In the genomic region with DNA sequence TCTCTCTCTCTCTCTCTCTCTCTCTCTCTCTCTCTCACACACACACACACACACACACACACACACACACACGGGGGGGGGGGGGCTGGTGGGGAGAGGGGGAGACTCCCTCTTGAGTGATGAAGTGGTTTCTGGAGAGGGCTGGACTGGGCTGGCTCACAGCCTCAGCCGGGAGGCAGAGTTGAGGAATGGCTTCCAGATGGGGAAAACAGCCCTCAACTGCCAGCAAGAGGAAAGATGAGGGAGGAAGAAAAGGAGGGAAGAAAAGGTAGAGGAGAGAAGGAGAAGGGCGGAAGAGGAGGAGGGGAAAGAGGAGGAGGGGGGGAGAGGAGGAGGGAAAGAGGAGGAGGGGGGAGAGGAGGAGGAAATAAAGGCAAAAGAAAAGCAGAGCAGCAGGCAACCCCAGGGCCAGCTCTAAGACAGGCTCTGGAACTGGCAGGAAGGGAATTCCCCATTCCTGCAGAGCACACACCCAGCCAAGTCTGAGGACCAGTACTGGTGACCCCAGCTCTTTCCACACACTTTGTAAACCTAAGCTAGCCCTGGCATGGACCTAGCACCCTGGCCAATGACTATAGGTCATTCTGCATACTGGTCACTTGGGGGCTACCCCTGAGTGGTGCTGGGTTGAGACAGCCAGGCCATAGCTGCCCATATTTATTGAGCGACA, we compare ENCODE assay signal across 8 mouse cellular contexts. TPM values are rescaled to one million over a fixed set of nuclear protein-coding genes. Genes with fewer than 3 reads are reported as not detected.
DNase-seq lines count a peak whose midpoint lies in the region; ATAC-seq and TF ChIP-seq lines count a peak whose summit lies in the region.

No protein-coding gene starts in this region.

- H3K27me3 ChIP-seq in intestine, embryonic 14.5 days (replicated peaks; ENCODE audit: control insufficient read depth, insufficient read depth, low read length), result no peaks in the 10 kb centered on the region
- H3K27me3 ChIP-seq in liver, embryonic 15.5 days, result no peaks in the 10 kb centered on the region

- no peaks in the 10 kb centered on the region for H3K9me3 ChIP-seq in intestine, embryonic 14.5 days (ENCODE audit: control insufficient read depth, low read length)
- no peaks in the 10 kb centered on the region for H3K9me3 ChIP-seq in liver, embryonic 15.5 days (replicated peaks)

- H3K4me1 ChIP-seq in intestine, embryonic 14.5 days (replicated peaks; ENCODE audit: control insufficient read depth, insufficient read depth, low read length), result peaks cover 60% of the 10 kb centered on the region
- H3K4me1 ChIP-seq in liver, embryonic 15.5 days (replicated peaks), result peaks cover 60% of the 10 kb centered on the region

- H3K4me3 ChIP-seq in gastrocnemius, adult 2 months, result peak overlapping the region; percentile 54
- no peak overlapping the region for H3K4me3 ChIP-seq in intestine, embryonic 14.5 days (ENCODE audit: low read depth, low read length)
- peak overlapping the region; percentile 70 for H3K4me3 ChIP-seq in liver, embryonic 15.5 days (replicated peaks)

- no peak overlapping the region for H3K9ac ChIP-seq in intestine, embryonic 14.5 days (ENCODE audit: low read length)
- peak overlapping the region; percentile 89 for H3K9ac ChIP-seq in liver, embryonic 15.5 days

- no peaks in the 10 kb centered on the region for H3K36me3 ChIP-seq in intestine, embryonic 14.5 days (ENCODE audit: control insufficient read depth, insufficient read depth, low read length)
- peaks cover 38% of the 10 kb centered on the region for H3K36me3 ChIP-seq in liver, embryonic 15.5 days (replicated peaks)

- H3K4me2 ChIP-seq in intestine, embryonic 14.5 days (ENCODE audit: low read length), result peak overlapping the region; percentile 23
- peak overlapping the region; percentile 82 for H3K4me2 ChIP-seq in liver, embryonic 15.5 days

- 38% methylated on average over 3 of the region's 4 CpGs for WGBS in intestine, embryonic 14.5 days
- whole genome bisulfite sequencing in liver, embryonic 15.5 days (ENCODE audit: insufficient replicate concordance), result 71% methylated on average over 3 of the region's 4 CpGs

- peak overlapping the region; percentile 93 for H3K27ac ChIP-seq in gastrocnemius, adult 2 months
- peak overlapping the region; percentile 90 for H3K27ac ChIP-seq in intestine, embryonic 14.5 days (ENCODE audit: low read depth)
- peak overlapping the region; percentile 99 for H3K27ac ChIP-seq in liver, embryonic 15.5 days (replicated peaks)

- DNase-seq in ovary, postnatal 10 days (ENCODE audit: low spot score), result peak; percentile 18
- DNase-seq in ovary, postnatal 14 days (ENCODE audit: low spot score), result no peak
- peak; percentile 79 for DNase-seq in gastrocnemius, adult 2 months
- no peak for DNase-seq in intestine, embryonic 14.5 days (ENCODE audit: low spot score)
- DNase-seq in yolk sac, embryonic 10.5 days (ENCODE audit: low spot score), result peak; percentile 29
- DNase-seq in frontal cortex, postnatal 10 days (ENCODE audit: low spot score in 2 of 2), result no peak
- DNase-seq in Muller cell, postnatal 12 days (ENCODE audit: inconsistent ontology term), result no peak

- no peak for TF ChIP-seq CTCF in gastrocnemius, adult 2 months (IDR thresholded peaks at IDR 0.05)

- peak; percentile 57 for ATAC-seq in intestine, embryonic 14.5 days (replicated peaks; ENCODE audit: low FRiP score, low TSS enrichment, low read depth)
- no peak for ATAC-seq in liver, embryonic 15.5 days (ENCODE audit: insufficient read depth)

- intact Hi-C loops in gastrocnemius, adult 2 months (cut with DNase I), result loop anchor here (1.0 to 10.0 kb wide), 4 partner anchors 44 to 456 kb away; partner anchors contain the start of gene Cdkn1c

RNA-seq across cellular contexts. Expression of gene Tspan32, which starts 4.3 kb away (rescaled TPM):
- total RNA-seq in gastrocnemius, adult 2 months (2021), result under 1 TPM; 0.23 to 0.39 TPM
- 1.5 and 1.6 TPM in 2 replicates for polyA plus RNA-seq in intestine, embryonic 14.5 days (2014; fragmentation: Nextera tagmentation; extraction: Ambion mirVana)
- 80.3 and 82.2 TPM in 2 replicates for polyA plus RNA-seq in liver, embryonic 15.5 days (2015; fragmentation: Nextera tagmentation; extraction: Ambion mirVana)

RNA-seq across cellular contexts. Expression of gene Ascl2, which starts 40.1 kb away (rescaled TPM):
- total RNA-seq in gastrocnemius, adult 2 months (2021), result not detected
- polyA plus RNA-seq in intestine, embryonic 14.5 days (2014; fragmentation: Nextera tagmentation; extraction: Ambion mirVana), result 11.3 and 13.9 TPM in 2 replicates
- polyA plus RNA-seq in liver, embryonic 15.5 days (2015; fragmentation: Nextera tagmentation; extraction: Ambion mirVana), result 0.25 and 0.44 TPM in 2 replicates

RNA-seq across cellular contexts. Expression of gene Cd81, which starts 43.4 kb away (rescaled TPM):
- total RNA-seq in gastrocnemius, adult 2 months (2021), result 100 to 1,000 TPM; 100 to 129 TPM
- 457 and 534 TPM in 2 replicates for polyA plus RNA-seq in intestine, embryonic 14.5 days (2014; fragmentation: Nextera tagmentation; extraction: Ambion mirVana)
- polyA plus RNA-seq in liver, embryonic 15.5 days (2015; fragmentation: Nextera tagmentation; extraction: Ambion mirVana), result 132 and 141 TPM in 2 replicates

RNA-seq across cellular contexts. Expression of gene Tssc4, which starts 59.9 kb away (rescaled TPM):
- 1 to 10 TPM; 6.6 to 8.2 TPM for total RNA-seq in gastrocnemius, adult 2 months (2021)
- 59.1 and 60.3 TPM in 2 replicates for polyA plus RNA-seq in intestine, embryonic 14.5 days (2014; fragmentation: Nextera tagmentation; extraction: Ambion mirVana)
- polyA plus RNA-seq in liver, embryonic 15.5 days (2015; fragmentation: Nextera tagmentation; extraction: Ambion mirVana), result 38.5 and 44.2 TPM in 2 replicates

Comparison
In these comparisons a context has a peak if more than half of its experiments do, and no peak if none do; other contexts are left out.
1. DNase-seq: peak in ovary, postnatal 10 days (single experiment), gastrocnemius, adult 2 months (single experiment) and yolk sac, embryonic 10.5 days (single experiment); none in ovary, postnatal 14 days (single experiment), intestine, embryonic 14.5 days (single experiment), frontal cortex, postnatal 10 days (0 of 2) and Muller cell, postnatal 12 days (single experiment).
2. RNA of gene Tspan32, which starts 4.3 kb away (polyA plus RNA-seq): 80.3 to 82.2 TPM in liver, embryonic 15.5 days; 1.5 to 1.6 TPM in intestine, embryonic 14.5 days; every median in the first group is over 10 times any median in the second.
3. Peak in every context shown above with its lines, with median percentiles within 50 percentile points of each other: H3K27ac ChIP-seq.